Mouse (Mus musculus) kidney, adult 11 months (tissue): ENCODE measurements at regions not wholly inside any gene's neighbourhood (a gene's known extent, or its start where the extent isn't known, plus 50 kb on each side); places are given as distances from the start of the nearest gene placed in this dataset.
"Not testable (repeated sequence)": the region's sequence is repeated elsewhere in the genome, so short reads cannot be mapped to it uniquely, and the experiment has no call there.

Experiments used
- DNase-seq: peaks from one replicate; pipeline ENCODE4 v3.0.0; 2022

- peak; percentile 40 for DNase-seq
These were observed 420.9 kb upstream of the Htr2a start for GRCm38 (mm10) chr14:74219761-74220160.

DNA sequence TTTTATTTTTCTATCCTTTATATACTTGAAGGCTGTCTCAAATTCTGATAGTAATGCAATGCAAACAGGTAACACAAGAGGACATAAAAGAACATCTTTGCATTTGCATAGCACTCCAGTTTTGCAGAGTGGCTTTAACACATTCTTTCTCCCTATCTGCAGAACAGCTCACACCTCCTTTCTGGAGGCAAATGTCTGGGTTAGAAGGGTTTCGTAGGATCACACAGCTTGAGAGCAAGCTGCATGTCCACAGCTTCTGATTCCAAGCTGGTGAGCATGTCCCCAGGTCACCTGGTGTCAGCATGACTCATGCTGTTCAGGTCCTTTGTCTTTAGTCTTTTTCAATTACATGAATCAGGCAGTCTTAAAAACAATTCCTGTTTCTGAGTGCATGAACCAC, 418.5 kb upstream of the Htr2a start:
- no peak for DNase-seq

GRCm38 (mm10) chr14:74229560-74230187, 411.0 kb upstream of the Htr2a start:
- DNase-seq, result no peak

GRCm38 (mm10) chr14:74240212-74240611, 400.4 kb upstream of the Htr2a start:
- no peak for DNase-seq

- no peak for DNase-seq
These were observed 391.3 kb upstream of the Htr2a start for GRCm38 (mm10) chr14:74249263-74249878.

DNA sequence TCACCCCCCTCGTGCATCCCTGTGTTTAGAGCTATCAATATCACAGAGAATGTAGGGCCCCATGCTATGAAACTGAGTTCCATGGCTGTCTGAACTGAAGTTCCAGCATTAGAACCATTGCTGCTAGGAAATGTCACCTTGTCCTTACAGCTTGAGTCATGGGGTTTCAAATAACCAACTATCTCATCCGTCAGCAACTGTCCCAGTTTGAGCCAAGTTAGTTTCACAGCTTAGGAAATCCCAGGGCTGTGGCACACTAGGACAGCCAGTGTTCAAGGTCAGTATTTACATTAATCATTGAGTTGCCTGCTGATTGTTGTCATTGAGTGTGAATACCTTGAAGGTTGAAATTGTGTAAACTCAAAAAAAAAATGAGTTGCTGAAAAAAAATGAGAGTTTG, 390.6 kb upstream of the Htr2a start:
- no peak for DNase-seq

DNA sequence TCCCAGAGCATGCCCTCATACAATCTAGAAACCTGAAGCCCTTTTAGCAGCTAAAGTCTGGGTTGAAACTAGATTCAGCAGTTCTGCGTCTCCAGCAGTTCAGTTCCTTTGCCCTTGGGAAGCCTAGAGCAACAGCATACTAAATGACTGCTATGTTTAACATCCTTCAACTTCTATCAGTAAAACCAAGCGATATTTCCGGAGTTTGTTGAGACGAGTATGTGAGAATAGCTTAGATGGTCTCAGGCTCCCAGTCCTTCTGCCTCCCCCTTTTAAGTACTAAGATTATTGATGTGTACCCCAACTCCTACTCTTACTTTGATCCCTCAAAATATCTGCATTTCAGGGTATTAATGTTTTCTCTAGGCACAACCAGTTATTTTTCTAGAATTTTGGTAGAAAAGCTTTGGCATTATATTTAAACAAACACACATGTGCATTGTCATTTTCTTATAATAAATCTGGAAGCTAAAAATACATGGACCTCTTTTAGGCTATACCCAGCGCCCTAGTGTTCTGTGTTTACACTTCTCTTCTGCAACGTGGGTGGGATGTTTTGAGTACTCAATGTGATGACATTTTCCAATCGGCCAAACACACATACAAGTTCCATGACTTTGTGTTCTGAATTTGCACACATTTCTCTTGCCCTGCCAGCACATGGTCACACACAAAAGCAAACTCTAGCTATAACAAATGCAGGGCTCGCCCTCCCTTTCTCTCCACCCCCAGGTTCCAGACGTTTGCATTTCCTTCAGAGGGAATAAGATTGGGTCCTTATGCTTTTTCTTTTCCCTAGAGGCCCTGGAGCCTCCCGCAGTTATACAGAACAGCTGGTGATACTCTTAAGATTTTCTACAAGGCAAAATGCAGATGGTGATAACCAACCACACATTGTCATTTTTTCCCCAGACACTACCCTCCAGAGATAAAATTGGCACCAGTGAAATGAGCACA, 388.2 kb upstream of the Htr2a start:
- no peak for DNase-seq

- no peak for DNase-seq
These were observed 385.6 kb upstream of the Htr2a start for GRCm38 (mm10) chr14:74255000-74255399.

DNA sequence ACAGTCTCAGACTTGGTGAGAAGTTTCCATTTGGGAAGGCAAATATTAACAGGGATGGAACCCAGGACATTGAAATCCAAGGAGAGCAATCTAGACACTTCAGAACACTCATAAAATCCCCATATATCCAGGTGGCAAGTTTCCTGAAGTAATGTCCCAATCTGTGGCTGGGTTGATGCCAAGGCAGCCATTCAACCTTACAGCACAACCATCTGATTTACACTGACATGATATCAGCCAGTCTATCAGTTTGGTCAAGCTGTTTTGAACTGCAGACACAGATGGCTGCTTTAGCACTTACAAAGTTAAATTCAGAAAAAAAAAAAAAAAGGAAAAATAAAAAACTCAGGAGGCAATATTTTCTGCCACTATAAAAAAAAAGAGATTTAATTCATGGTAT, 381.2 kb upstream of the Htr2a start:
- DNase-seq, result no peak

- no peak for DNase-seq
These were observed 373.6 kb upstream of the Htr2a start for GRCm38 (mm10) chr14:74267086-74267485.

- DNase-seq, result no peak
These were observed 346.1 kb upstream of the Htr2a start for GRCm38 (mm10) chr14:74294560-74294959.

DNA sequence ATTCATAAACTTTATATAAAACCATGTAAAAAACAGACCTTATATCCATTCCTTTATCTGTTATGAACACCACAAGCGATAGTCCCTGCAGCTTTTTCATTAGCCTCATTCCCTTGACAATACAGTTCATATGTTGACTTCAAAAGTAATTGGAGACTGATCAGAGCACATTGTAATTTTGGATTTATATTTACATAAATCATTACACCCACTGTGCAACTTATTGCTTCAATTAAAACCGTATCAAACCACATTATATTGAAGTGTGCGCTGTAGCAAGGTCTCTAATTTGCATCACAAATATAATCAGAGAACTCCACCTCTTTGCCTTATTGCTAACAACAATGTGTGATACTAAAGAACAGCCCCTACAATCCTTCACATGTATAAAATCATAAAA, 336.2 kb upstream of the Htr2a start:
- no peak for DNase-seq

DNA sequence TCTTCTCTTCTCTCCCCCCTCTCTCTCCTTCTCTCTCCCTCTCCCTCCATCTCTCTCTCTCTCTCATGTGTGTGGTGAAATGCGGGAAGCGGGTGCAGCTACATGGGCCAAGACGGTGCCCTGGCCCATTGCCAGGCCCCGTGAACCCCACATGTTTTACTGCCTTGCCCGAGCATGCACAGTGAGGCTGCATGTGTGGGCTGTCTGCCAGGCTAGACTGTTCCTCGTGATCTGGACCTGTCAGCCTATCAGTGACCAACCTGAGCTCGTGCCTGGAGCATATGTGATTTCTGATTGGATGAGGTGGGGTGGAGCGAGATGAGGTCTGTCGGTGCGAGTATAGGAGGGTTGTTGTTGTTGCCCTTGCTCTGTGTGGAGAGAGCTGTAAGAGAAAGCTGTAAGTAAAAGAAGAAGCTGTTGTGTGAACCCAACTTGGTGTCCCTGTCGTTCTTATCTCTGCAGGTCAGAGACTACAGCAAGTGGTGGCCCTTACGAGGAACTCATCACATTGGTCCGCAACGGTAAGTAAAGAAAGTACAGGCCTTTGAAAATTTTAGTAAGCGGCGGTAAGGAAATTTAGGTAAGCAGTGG, 333.8 kb upstream of the Htr2a start:
- DNase-seq, result no peak

GRCm38 (mm10) chr14:74309451-74309850, 331.2 kb upstream of the Htr2a start:
- not testable (repeated sequence) for DNase-seq

DNA sequence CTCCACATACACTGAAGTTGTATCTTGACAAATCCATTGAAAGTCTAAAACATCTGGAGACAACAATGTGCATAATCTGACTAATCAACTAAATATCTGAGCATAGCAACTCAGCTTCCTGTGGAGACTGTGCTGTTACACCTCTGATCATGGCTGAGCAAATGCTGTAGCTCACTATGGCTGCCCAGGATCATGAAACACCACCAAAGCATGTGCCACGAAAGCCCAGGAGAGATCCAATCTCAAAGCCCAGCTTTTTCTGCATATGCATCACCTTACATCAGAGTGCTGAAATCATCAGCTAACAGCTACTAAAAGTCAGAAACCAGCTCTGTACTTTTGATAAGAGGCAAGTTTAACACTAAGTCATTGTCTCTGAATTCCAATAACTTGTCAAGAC, 313.3 kb upstream of the Htr2a start:
- no peak for DNase-seq

DNA sequence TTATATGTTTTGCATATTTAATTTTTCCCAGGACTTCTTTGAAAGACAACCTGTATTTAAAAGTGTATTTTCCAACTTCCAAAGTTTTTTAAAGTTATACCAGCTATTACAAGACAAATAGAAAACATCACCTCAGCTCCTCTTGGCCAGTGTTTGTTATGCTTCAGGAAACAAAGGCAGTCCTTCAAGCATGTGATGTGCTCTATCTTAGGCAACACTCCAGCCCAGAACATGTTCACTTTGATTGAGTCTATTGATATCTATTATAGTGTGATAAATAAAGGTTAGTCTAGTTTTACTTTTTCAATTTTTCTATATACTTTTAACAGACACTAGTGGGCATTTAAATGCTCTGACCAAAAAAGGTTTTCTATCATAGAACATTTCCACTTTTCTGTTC, 289.9 kb upstream of the Htr2a start:
- DNase-seq, result no peak

- no peak for DNase-seq
These were observed 288.4 kb upstream of the Htr2a start for GRCm38 (mm10) chr14:74352286-74352685.

- DNase-seq, result no peak
These were observed 281.8 kb upstream of the Htr2a start for GRCm38 (mm10) chr14:74358730-74359444.

DNA sequence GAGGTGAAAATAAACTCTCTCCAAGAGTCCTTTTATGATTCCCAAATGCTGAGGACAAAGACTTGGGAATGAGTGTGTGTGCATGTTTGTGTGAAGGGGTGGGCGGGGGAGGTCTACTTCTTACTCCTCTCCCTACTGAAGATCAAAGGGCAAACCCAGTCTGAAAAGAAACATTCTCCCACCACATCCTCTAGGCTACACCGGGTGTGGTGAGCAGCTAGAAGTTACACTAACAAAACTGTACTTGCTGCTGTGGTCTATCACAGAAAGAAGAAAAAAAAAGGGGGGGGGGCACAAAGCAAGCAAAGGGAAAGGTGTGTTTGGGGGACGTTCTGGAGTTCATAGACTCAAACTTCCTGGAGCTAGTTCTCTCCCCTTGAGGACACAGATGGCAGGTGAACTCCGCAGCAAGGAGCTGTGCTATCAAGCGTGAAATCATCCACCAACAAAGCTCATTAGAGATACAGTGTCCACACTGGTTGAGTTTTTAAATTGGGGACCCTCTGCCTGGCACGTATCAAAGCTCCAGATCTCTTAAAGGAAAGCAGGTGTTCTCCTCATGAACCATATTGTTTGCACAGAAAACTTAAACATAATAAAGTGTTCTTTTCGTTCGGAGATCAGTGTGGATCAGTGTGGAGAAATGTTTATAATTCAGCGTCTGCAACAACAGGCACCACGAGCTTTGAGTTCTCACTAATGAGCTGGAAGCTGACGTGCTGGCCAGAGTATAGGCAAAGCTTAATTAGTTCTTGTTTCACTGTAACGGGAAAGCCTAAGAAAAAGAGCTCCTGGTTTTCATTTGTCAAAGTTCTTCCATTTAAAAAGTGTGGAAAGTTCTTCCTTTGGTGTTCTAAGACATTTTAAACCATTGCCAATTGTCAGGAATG, 280.7 kb upstream of the Htr2a start:
- DNase-seq, result no peak

- DNase-seq, result no peak
These were observed 256.2 kb upstream of the Htr2a start for GRCm38 (mm10) chr14:74384481-74384880.

- no peak for DNase-seq
These were observed 248.2 kb upstream of the Htr2a start for GRCm38 (mm10) chr14:74392419-74392818.

- no peak for DNase-seq
These were observed 243.4 kb upstream of the Htr2a start for GRCm38 (mm10) chr14:74397202-74397601.
